Mouse (Mus musculus): ENCODE measurements around the gene Rela.

The Rela gene

GRCm38 (mm10) chr19:5636571-5637041 is 677 bp upstream of the Rela start:
- no peak for DNase-seq

DNA sequence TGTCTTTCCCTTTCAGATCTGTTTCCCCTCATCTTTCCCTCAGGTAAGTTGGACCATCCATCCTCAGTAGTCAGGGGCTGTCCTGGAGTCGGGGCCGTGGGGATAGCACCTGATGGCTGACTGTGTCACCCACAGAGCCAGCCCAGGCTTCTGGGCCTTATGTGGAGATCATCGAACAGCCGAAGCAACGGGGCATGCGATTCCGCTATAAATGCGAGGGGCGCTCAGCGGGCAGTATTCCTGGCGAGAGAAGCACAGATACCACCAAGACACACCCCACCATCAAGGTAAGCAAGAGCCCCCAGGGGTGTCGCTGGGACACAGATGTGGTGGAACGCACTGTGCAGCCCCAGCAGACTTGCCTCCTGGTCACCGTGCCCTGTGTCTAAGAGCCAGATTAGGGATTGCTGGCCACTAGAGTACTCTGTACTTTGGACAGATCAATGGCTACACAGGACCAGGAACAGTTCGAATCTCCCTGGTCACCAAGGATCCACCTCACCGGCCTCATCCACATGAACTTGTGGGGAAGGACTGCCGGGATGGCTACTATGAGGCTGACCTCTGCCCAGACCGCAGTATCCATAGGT is 1.2 kb downstream of the Rela start:
- DNase-seq, result no peak

GRCm38 (mm10) chr19:5640339-5640738 is 3.1 kb downstream of the Rela start:
- DNase-seq, result no peak

- no peak for DNase-seq
Measured at GRCm38 (mm10) chr19:5641021-5641420, 3.7 kb downstream of the Rela start.

- DNase-seq, result no peak
Measured at GRCm38 (mm10) chr19:5641641-5642040, 4.4 kb downstream of the Rela start.

- DNase-seq, result no peak
Measured at GRCm38 (mm10) chr19:5645280-5645679, 8.0 kb downstream of the Rela start.

GRCm38 (mm10) chr19:5646731-5647330 is 9.5 kb downstream of the Rela start:
- no peak for DNase-seq

DNA sequence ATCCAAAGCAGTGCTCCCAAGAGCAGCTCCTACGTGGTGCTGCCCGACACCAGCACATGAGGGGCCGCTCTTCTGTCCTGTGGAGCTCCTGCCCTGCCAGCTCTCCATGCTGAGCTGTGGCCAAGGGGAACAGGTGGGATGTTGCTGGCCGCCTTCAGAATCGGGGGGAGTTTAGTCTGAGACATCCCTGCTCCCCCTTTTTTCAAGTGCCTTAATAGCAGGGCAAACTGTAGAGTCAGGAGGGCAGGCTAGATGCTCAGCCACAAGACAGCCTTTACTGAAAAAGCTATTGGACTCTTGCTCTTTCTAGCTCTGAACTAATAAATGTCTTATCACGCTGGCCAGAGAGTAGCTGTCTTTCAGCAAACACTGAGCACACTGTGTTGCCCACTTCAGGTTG is 10.5 kb downstream of the Rela start:
- no peak for DNase-seq

- DNase-seq, result peak; percentile 82 to 90
Measured at GRCm38 (mm10) chr19:5648401-5649297, 11.4 kb downstream of the Rela start.

GRCm38 (mm10) chr19:5649298-5649741 is 12.0 kb downstream of the Rela start:
- no peak for DNase-seq

- no peak for DNase-seq
Measured at GRCm38 (mm10) chr19:5651502-5652274, 14.4 kb downstream of the Rela start.

- DNase-seq, result peak in 1 of 2 experiments; percentile 5
Measured at GRCm38 (mm10) chr19:5652570-5652969, 15.3 kb downstream of the Rela start.

GRCm38 (mm10) chr19:5653969-5654719 is 16.9 kb downstream of the Rela start:
- DNase-seq, result peak in 1 of 2 experiments; percentile 22

DNA sequence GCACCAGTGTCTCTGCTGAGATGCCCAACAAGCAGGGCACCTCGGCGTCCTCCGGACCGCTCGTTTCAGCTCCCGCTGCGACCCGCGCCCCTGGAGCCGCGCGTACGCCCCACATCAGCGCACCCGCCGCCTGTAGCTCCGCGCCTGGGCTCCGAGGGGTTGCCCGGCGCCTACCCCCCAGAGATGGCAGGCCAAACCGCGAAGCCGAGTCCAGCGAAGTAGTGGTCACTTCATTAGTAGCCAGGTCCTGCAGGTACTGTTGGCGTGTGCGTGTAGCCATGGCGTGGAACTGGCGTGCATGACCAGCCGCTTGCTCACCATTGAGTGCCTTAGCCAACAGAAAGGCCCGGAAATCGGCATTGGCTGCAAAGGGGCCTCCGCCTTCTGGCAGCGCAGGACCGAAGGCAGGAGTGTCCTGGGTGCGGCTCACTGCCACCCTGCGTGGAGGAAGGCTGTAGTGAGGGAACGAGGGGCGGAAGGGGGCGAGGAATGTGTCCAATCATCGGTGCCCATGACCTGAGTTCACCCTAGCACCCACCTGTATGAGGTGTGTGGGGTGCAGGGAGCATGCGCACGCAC is 17.5 kb downstream of the Rela start:
- no peak for DNase-seq

GRCm38 (mm10) chr19:5660942-5661751 is 23.9 kb downstream of the Rela start:
- DNase-seq, result peak; percentile 68 to 79

GRCm38 (mm10) chr19:5662310-5662709 is 25.0 kb downstream of the Rela start:
- DNase-seq, result peak; percentile 43 to 62

DNA sequence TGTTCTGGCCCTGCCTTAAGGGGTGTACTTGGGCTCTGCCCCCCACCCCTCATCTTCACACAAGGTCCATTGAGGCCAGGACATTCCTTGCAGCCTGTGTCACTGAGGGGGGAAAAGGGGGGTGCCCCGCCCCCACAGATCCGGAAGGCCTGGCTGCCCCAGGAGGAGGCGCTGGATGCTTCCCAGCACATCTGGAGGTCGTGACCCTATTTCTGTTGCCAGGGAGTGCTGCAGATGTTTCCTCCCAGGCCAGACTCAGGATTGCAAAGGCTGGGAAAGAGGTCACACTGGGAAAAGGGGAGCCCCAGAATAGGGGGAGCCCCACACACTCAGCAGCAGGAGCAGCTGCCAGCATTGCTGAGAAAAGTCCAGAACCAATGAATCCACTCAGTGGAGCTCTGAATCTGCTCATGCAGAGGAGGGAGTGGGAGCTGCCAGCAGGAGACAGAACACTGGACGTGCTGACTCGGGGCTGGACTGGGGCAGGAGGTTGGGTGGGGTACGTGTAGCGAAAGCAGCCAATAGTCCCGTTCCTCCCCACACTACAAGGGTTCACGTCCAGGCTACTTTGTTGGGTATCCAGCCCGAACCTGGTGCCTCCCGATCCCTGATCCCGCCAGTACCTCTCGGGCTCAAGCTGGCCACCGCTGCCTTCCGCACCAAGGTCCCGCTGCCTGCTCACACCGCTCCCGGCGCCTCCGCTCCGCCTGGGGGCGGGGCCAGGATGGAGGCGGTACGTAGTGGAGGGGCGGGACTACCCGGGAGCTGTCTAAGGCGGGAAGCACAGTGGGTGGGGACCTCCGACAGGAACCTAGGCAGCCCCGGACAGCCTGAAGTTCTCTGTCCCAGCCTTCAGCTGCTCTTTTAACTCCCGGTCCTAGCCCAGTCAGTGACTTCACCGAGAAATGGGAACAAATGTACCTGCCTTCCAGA is 26.0 kb downstream of the Rela start, which contains the start of gene Sipa1:
Gene Sipa1, minus strand, starts transcription at position 727 of the 933 bp plus-strand sequence.
- DNase-seq, result peak; percentile 98

- DNase-seq, result no peak
Measured at GRCm38 (mm10) chr19:5664669-5665257, 27.5 kb downstream of the Rela start.

- no peak for DNase-seq
Measured at GRCm38 (mm10) chr19:5665465-5665864, 28.2 kb downstream of the Rela start.
